Mouse (Mus musculus): ENCODE measurements around the gene A930002H24Rik. TPM values are rescaled to one million over a fixed set of nuclear protein-coding genes. Genes with fewer than 3 reads are reported as not detected.
A peak's percentile ranks its signal among the peaks of the same experiment; 100 is the strongest.
"Not testable (repeated sequence)": the region's sequence is repeated elsewhere in the genome, so short reads cannot be mapped to it uniquely, and the experiment has no call there.

The A930002H24Rik gene
- polyA plus RNA-seq, 1 experiment from 2014 or later: 2.2 TPM

DNA sequence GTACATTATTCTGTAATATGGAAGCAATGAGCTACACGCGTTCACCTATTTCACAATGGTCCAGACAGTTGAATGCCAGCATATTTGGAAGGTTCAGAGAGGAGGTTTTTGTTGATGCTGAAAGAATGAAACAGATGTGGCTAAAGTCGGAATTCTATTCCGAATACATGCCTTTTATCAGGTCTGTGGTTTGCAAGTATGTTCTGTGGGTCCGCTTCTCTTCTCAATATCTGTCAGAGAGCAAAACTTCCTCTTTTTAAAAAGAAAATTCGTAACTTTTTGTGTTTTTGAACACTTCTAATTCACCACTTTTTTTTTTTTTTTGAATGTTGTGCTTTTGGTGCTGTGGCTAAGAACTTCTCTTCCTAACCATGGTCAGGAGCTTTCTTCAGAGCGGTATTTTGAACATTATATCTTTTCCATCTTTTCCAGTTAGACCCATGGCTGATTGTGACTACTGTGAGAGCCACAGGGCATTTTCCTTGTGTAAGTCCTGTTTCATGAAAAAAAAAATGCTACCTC, 6.5 kb downstream of the A930002H24Rik start:
- Histone ChIP-seq H3K4me3 (replicated peaks) (no peak overlapping the region), H3K9ac (no peak overlapping the region), H3K36me3 (replicated peaks) (no peaks in the 10 kb centered on the region), H3K4me1 (0 out of 2 replicates have a peak, but pooled peaks cover 4% of the 10 kb centered on the region), H3K4me2 (no peak overlapping the region), H3K27ac (no peak overlapping the region), H3K9me3 (no peaks in the 10 kb centered on the region), H3K27me3 (0 out of 2 replicates have a peak, but pooled peaks cover 6% of the 10 kb centered on the region)
- WGBS: 89% methylated on average over 7 of the region's 7 CpGs
- ATAC-seq (ENCODE audit: low FRiP score): no peak

DNA sequence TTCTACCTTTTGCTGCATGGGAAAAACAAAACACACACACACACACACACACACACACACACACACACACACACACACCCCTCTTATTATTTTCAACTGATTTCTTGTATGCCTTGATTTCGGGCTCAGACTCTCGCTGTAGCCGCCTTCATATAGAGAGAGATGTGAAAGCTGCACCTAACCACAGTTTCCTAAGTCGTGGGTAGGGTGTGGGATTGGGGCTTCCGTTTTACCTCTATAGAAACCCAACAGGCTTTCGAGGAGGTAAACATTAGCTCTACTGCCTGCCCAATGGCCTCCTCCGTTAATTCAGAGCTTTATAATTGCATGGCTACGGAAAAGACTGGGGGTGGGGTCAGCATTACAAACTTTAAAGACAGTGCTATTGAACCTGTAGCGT, 13.6 kb downstream of the A930002H24Rik start:
- Histone ChIP-seq H3K27me3 (no peaks in the 10 kb centered on the region), H3K4me2 (no peak overlapping the region), H3K4me3 (replicated peaks) (no peak overlapping the region), H3K9me3 (no peaks in the 10 kb centered on the region), H3K9ac (no peak overlapping the region), H3K4me1 (no peaks in the 10 kb centered on the region), H3K27ac (no peak overlapping the region), H3K36me3 (replicated peaks) (no peaks in the 10 kb centered on the region)
- ATAC-seq (ENCODE audit: low FRiP score): peak; percentile 12; the same call in 1 of the 2 replicates
- WGBS: 84% methylated on average over 9 of the region's 9 CpGs

DNA sequence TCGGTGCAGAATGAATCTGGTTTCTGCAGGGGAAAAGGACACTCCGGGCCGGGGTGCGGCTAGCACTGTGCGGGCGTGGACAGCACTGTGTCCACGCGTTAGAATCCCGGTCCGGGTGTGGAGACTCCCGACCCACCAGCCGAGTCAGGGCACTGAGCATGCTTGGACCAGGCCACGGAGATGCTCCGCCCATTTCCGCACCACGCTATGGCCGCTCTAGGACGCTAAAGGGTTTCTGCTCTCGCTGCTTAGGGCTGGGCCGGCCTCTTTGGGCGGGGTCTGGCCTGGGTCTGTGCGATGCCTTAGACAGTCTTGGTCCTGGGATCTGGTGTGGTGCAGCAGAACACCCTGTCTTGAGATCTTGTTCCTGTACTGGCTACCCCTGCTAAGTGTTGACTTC, 14.0 kb downstream of the A930002H24Rik start:
- Histone ChIP-seq H3K9ac (peak overlapping the region; percentile 71), H3K4me3 (replicated peaks) (peak overlapping the region; percentile 55), H3K36me3 (replicated peaks) (no peaks in the 10 kb centered on the region), H3K4me2 (peak overlapping the region; percentile 59), H3K9me3 (no peaks in the 10 kb centered on the region), H3K27ac (peak overlapping the region; percentile 5; the same call in 1 of the 2 replicates), H3K4me1 (no peaks in the 10 kb centered on the region), H3K27me3 (no peaks in the 10 kb centered on the region)
- WGBS: under 1% methylated on average over 22 of the region's 22 CpGs
- peak; percentile 100 for ATAC-seq (ENCODE audit: low FRiP score)

DNA sequence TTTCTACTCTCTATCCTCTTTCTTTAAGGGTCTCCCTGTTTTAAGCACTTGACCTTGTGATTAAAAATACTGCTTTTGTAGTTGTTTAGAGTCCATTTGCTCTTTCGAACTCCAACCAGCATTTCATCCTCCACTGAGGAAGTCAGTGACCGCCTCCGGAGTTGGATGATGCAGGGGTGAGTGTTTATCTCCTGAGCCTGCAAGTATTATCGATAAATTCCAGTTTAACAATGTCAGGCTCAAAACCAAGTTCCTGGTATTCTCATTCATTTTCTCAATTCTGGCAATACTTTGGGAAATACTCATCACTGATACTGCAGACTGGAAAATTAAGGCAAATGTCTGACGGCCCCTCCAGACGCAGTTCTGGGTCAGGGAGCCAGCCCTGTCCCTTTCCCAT, 14.4 kb downstream of the A930002H24Rik start:
- Histone ChIP-seq H3K4me1 (no peaks in the 10 kb centered on the region), H3K27me3 (no peaks in the 10 kb centered on the region), H3K9me3 (no peaks in the 10 kb centered on the region), H3K36me3 (replicated peaks) (no peaks in the 10 kb centered on the region), H3K27ac (peak overlapping the region; percentile 5; the same call in 1 of the 2 replicates), H3K4me3 (replicated peaks) (peak overlapping the region; percentile 55), H3K9ac (peak overlapping the region; percentile 71), H3K4me2 (peak overlapping the region; percentile 59)
- ATAC-seq (ENCODE audit: low FRiP score): peak; percentile 39; the same call in 1 of the 2 replicates
- WGBS: 6% methylated on average over 6 of the region's 6 CpGs

DNA sequence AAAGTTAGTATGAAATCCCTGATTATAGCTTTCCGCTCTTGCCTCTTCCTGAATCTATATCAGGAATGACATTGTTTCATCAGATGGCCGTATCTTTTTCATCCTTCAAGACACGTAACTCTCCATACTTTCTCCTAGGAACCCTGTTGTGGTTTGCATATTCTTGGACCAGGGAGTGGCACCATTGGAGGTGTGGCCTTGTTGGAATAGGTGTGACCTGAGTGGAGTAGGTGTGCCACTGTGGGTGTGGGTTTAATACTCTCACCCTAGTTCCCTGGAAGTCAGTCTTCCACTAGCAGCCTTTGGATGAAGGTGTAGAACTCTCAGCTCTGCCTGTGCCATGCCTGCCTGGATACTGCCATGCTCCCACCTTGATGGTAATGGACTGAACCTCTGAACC, 17.8 kb downstream of the A930002H24Rik start:
- H3K4me2 ChIP-seq; H3K27me3 ChIP-seq; H3K9ac ChIP-seq; ATAC-seq (ENCODE audit: low FRiP score); H3K4me1 ChIP-seq; H3K36me3 ChIP-seq (replicated peaks); H3K4me3 ChIP-seq (replicated peaks); H3K27ac ChIP-seq; H3K9me3 ChIP-seq: not testable (repeated sequence)
- WGBS: 93% methylated on average over 3 of the region's 3 CpGs

DNA sequence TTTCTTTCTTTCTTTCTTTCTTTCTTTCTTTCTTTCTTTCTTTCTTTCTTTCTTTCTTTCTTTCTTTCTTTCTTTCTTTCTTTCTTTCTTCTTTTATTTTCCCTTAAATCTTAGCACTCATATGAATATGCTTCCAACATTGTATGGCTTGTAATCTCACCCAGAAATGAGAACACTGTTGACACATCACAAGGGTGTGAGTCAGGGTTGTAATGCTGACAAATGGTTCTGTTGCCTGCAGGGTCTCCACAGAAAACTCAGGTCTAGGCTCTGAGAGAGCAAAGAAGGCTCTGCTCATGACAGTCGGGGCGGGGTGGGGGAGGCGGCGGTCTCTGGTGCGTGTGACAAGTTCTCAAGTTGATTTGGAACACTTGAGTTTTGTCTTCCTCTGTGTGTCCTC, 18.7 kb downstream of the A930002H24Rik start:
- H3K27ac ChIP-seq: no peak overlapping the region
- WGBS: 82% methylated on average over 5 of the region's 5 CpGs
- no peaks in the 10 kb centered on the region for H3K36me3 ChIP-seq (replicated peaks)
- no peak overlapping the region for H3K4me2 ChIP-seq
- no peak overlapping the region for H3K9ac ChIP-seq
- no peaks in the 10 kb centered on the region for H3K27me3 ChIP-seq
- no peaks in the 10 kb centered on the region for H3K9me3 ChIP-seq
- no peak overlapping the region for H3K4me3 ChIP-seq (replicated peaks)
- no peak for ATAC-seq (ENCODE audit: low FRiP score)
- H3K4me1 ChIP-seq: no peaks in the 10 kb centered on the region

DNA sequence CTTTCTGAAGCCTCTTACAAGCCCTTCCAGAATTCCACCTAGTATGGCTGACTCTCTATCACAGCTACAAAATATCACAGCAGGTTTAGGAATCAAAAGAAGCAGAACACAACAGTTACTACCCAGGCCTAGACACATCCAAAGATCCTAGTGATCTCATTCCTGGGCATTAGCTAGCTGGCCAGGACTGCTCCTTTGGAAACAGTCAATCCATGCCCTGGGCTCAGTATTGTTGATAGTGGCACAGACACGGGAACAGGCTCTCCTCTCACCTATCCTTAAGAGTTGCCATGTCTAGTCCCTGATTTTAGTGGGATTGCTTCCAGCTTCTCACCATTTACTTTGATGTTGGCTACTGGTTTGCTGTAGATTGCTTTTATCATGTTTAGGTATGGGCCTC, 21.4 kb downstream of the A930002H24Rik start:
- no peak overlapping the region for H3K4me3 ChIP-seq (replicated peaks)
- H3K4me1 ChIP-seq: no peaks in the 10 kb centered on the region
- no peak overlapping the region for H3K4me2 ChIP-seq
- H3K27me3 ChIP-seq: no peaks in the 10 kb centered on the region
- no peak for ATAC-seq (ENCODE audit: low FRiP score)
- H3K9ac ChIP-seq: no peak overlapping the region
- no peak overlapping the region for H3K27ac ChIP-seq
- H3K36me3 ChIP-seq (replicated peaks): no peaks in the 10 kb centered on the region
- no peaks in the 10 kb centered on the region for H3K9me3 ChIP-seq
- WGBS: 91% methylated on average over 1 of the region's 1 CpGs

DNA sequence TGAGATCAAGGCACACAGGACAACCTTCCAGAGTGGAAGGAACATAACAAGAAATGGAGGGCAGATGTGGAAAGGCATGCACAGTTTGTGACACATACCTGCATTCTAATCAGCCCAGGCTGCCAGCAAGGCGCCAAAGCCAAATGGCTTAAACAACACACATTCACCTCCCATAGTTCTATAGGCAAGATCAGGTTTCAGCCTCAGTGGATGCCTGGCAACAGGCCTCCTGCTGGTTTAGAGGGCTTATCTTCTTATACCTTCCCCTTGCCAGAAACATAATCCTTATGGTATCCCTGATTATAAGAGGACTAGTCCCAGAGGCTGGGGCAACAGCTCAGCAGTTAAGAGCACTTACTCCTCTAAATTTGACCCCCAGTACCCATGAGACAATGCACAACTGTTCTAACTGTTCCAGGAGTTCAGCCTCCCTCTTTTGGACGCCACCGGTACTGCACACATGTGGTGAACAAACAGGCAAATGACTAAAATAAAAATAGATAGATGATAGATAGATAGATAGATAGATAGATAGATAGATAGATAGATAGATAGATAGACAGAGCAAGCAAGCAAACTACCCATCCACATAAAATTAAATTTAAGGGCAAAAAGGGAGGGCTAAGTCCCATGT, 23.8 kb downstream of the A930002H24Rik start:
- no peaks in the 10 kb centered on the region for H3K9me3 ChIP-seq
- H3K27me3 ChIP-seq: no peaks in the 10 kb centered on the region
- no peak overlapping the region for H3K27ac ChIP-seq
- H3K4me2 ChIP-seq: no peak overlapping the region
- no peak overlapping the region for H3K9ac ChIP-seq
- no peak for ATAC-seq (ENCODE audit: low FRiP score)
- no peaks in the 10 kb centered on the region for H3K36me3 ChIP-seq (replicated peaks)
- no peak overlapping the region for H3K4me3 ChIP-seq (replicated peaks)
- 85% methylated on average over 3 of the region's 3 CpGs for WGBS
- no peaks in the 10 kb centered on the region for H3K4me1 ChIP-seq

DNA sequence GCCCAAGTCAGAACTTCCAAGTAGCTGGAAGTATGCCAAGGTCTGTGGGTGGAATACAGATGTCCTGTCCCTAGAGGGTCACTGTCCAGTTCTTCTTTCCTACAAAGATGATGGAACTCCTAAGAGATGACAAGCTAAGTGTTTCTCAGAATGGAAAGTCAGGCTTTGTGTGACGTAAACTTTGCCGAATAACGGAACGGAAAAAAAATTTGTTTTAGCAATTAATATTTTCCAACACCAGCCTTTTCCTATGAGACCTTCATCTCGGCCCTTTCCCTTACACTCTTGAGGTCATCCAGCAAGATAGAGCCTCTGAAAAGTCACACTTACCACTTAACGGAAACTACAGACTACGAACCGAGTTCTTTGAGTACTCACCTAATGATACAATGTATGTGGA, 25.4 kb downstream of the A930002H24Rik start:
- Histone ChIP-seq H3K9me3 (no peaks in the 10 kb centered on the region), H3K4me2 (no peak overlapping the region), H3K4me1 (0 out of 2 replicates have a peak, but pooled peaks cover 2% of the 10 kb centered on the region), H3K9ac (no peak overlapping the region), H3K4me3 (replicated peaks) (no peak overlapping the region), H3K27me3 (no peaks in the 10 kb centered on the region), H3K36me3 (replicated peaks) (no peaks in the 10 kb centered on the region), H3K27ac (no peak overlapping the region)
- 95% methylated on average over 8 of the region's 8 CpGs for WGBS
- no peak for ATAC-seq (ENCODE audit: low FRiP score)

DNA sequence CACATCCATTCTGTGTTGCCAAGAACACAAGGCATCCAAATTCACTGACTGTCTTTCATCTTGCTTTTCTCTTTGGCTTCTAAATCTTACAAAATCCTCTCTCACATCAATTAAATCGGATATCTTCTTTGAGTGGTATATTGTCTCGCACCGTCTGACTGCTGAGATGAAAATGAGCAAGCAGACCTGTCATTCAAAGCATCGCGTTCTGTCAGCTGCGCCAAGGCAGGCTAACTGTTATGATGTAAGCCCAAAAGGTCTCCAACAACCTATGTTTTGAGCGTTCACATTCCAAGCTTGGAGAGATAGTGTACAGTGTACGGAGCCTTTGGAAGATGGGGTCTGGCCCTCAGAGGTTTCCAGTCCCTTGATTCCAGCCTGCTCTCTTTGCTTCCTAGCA, 26.9 kb downstream of the A930002H24Rik start:
- H3K4me3 ChIP-seq (replicated peaks): no peak overlapping the region
- H3K9ac ChIP-seq: no peak overlapping the region
- no peaks in the 10 kb centered on the region for H3K36me3 ChIP-seq (replicated peaks)
- H3K27ac ChIP-seq: no peak overlapping the region
- H3K4me2 ChIP-seq: no peak overlapping the region
- 76% methylated on average over 8 of the region's 8 CpGs for WGBS
- no peak for ATAC-seq (ENCODE audit: low FRiP score)
- peaks cover 6% of the 10 kb centered on the region; the same call in 1 of the 2 replicates for H3K4me1 ChIP-seq
- H3K9me3 ChIP-seq: no peaks in the 10 kb centered on the region
- H3K27me3 ChIP-seq: no peaks in the 10 kb centered on the region

DNA sequence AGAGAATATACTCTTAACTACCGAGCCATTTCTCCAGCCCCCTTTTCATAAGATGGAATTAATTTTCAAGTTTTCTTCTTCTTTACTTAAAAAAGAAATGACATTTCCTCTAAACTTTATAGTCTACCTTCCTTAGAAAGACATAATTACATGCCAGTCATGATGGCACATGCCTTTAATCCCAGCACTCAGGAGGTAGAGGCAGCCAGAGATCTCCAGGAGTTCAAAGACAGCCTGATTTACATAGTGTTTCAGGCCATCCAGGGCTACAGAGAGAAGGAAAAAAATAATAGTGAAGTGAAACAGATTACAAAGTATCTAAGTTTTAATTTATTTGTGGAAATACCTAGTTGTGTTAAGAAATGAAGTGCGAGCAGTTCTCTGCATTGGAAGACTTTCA, 27.4 kb downstream of the A930002H24Rik start:
- Histone ChIP-seq H3K4me3 (replicated peaks) (no peak overlapping the region), H3K4me2 (no peak overlapping the region), H3K36me3 (replicated peaks) (no peaks in the 10 kb centered on the region), H3K9me3 (no peaks in the 10 kb centered on the region), H3K27ac (no peak overlapping the region), H3K27me3 (no peaks in the 10 kb centered on the region), H3K9ac (no peak overlapping the region), H3K4me1 (peaks cover 10% of the 10 kb centered on the region; the same call in 1 of the 2 replicates)
- ATAC-seq (ENCODE audit: low FRiP score): no peak
- WGBS: 93% methylated on average over 2 of the region's 2 CpGs

DNA sequence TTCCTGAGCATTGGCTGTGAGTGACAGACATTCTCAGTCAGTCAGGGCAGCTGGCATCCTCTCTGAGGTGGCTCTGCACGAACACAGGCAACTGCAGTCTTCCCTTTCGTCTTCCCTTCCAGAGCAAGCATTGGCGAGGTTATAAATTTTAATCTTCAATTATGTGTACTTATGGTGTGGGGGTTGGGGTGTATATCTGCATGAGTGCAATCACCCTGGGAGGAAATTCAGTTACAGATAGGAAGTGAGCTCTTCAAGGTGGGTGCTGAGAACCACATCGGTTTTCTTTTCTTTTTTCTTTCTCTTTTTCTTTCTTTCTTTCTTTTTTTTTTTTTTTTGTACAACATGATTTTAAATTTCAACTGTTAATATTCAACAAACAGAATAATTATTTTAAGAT, 32.0 kb downstream of the A930002H24Rik start:
- Histone ChIP-seq H3K9me3 (no peaks in the 10 kb centered on the region), H3K27ac (no peak overlapping the region), H3K4me2 (no peak overlapping the region), H3K27me3 (no peaks in the 10 kb centered on the region), H3K9ac (no peak overlapping the region), H3K4me1 (peaks cover 10% of the 10 kb centered on the region; the same call in 1 of the 2 replicates), H3K36me3 (replicated peaks) (no peaks in the 10 kb centered on the region), H3K4me3 (replicated peaks) (no peak overlapping the region)
- WGBS: 81% methylated on average over 4 of the region's 4 CpGs
- ATAC-seq (ENCODE audit: low FRiP score): no peak
